Mouse (Mus musculus) thymus, postnatal 10 days (tissue): ENCODE data around the gene Fzr1.

ENCODE experiments used
- DNase-seq, 2 experiments: peaks; one replicate each; pipeline ENCODE4 v3.0.0; 2021; ENCODE audit warnings: low spot score in 2 of 2

The Fzr1 gene

GRCm38 (mm10) chr10:81402227-81402765 lies 24.0 kb upstream of the Fzr1 start:
- no peak for DNase-seq

DNA sequence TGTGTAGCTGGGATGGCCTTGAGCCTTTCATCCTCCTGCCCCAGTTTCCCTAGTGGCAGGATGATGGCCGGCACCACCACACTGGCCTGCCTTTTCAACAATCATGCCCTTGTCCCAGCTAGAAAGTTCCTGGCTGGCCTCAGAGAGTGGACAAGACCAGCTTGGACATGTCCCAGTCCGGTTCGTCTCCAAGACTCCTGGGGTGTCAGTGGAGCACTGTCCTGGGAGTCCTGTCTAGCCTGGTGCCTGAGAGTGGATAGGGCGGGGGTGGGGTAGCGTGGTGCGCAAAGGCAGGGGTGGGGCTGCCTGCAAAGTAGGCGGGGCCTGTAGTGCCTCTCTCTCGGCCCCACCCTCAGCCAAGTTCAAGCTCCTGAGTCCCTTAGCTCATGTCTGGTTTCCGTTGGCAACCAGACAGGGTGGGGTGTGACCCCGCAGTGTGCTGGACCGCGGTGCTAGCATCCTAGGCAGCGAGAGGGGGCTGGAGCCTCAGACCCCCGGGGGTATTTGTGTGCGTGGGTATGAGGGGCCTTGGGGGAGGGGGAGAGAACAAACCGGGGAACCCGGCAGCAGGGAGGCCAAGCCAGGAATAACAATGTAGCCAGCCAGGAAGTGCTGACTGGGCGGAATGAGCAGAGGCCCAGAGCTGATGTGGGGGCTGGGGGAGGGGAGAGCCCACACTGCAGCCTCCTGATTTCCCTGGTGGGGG lies 23.4 kb upstream of the Fzr1 start:
- no peak for DNase-seq

DNA sequence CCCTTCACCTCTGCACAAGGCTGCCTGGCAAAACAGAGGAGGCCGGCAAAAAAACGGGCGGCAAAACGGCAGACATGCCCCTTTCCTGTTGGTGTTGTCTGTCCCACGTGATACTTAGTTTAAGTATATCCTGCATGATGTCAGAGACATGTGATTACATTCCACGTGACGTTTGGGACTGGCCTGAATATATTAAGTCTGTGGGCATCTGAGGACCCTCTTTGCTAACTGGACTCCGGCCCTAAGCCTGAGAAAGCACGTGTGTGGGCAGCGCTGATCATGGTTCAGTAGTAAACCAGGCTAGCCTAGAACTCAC lies 22.8 kb upstream of the Fzr1 start:
- DNase-seq: no peak

- no peak for DNase-seq
Measured at GRCm38 (mm10) chr10:81400371-81401204, 22.3 kb upstream of the Fzr1 start.

DNA sequence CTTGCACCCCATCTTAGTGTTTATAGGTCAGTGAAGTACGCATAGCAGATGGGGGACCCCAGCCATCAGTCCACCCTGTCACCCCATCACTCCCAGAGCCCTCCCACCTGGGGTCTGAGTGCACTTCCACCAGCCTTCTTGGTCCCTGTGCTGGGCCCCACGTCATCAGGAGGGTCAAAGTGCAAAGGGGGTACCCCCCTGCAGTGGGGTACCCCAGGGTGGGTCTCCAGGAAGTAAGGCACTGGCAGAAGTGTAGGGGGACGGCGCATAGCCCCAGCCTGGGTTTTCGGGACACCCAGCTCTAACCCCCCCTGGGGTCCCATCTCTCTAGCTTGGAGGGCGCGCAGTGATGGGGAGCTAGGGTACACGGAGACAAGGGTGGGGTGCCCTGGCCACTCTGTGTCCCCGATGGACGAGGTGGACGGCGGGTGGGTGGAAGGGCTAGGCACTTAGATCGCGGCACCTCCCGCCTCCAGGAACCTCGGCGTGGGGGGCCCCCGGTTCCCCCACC lies 21.5 kb upstream of the Fzr1 start:
- DNase-seq: no peak

- no peak for DNase-seq
Measured at GRCm38 (mm10) chr10:81399296-81399695, 21.0 kb upstream of the Fzr1 start.

GRCm38 (mm10) chr10:81396749-81397148 lies 18.4 kb upstream of the Fzr1 start:
- DNase-seq: no peak

- no peak for DNase-seq
Measured at GRCm38 (mm10) chr10:81395865-81396264, 17.5 kb upstream of the Fzr1 start.

GRCm38 (mm10) chr10:81395127-81395526 lies 16.8 kb upstream of the Fzr1 start:
- DNase-seq: peak; percentile 48 to 75

GRCm38 (mm10) chr10:81393456-81394063 lies 15.2 kb upstream of the Fzr1 start:
- DNase-seq: peak in 1 of 2 experiments; percentile 54

- DNase-seq: no peak
Measured at GRCm38 (mm10) chr10:81392781-81393185, 14.5 kb upstream of the Fzr1 start, which contains the start of gene Smim24. Smim24 (plus strand) TSS chr10:81393051.

DNA sequence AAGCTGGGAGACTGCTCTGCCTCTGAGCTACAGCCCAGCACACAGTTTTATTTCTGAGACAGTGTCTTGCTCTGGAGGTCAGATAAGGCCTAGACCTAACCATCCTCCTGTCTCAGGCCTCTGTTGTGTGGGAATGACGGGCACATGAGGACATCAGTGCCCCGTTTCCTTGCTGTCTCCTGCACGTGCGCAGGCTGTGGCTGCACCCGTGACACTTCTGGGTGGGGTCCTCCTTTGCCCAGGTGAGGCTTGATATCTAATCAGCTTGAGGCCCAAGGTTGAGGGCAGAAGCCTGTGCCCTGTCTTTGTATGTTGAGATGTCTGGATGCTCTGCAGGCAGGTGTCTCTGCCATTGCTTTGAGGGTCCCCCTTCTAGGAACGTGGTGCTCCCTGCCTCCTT lies 14.0 kb upstream of the Fzr1 start:
- DNase-seq: no peak

- no peak for DNase-seq
Measured at GRCm38 (mm10) chr10:81390678-81390965, 12.3 kb upstream of the Fzr1 start.

- DNase-seq: peak; percentile 48 to 75
Measured at GRCm38 (mm10) chr10:81389801-81390677, 11.7 kb upstream of the Fzr1 start.

DNA sequence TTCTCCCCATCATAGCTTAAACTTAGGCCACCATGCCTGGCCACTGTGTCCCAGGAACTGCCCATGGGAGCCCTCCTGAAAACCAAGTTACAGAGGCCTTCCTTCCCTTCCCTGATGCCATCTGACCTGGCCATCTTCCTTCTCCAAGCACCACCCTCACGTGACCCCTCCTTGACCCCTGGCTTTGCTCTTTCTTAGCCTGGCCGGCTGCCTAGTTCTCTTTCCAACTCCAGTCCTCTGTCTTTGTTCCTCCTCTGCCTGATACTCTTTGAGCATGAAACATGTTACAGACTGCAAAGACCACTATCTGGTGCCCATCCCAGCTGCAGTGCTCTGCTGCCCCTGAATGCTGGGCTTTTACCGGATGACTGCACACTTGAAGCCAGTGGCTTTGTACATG lies 11.1 kb upstream of the Fzr1 start:
- no peak for DNase-seq

GRCm38 (mm10) chr10:81388505-81389055 lies 10.3 kb upstream of the Fzr1 start, which contains the start of gene Gm48552:
Gm48552 (plus strand) TSS chr10:81389005.
- no peak for DNase-seq

DNA sequence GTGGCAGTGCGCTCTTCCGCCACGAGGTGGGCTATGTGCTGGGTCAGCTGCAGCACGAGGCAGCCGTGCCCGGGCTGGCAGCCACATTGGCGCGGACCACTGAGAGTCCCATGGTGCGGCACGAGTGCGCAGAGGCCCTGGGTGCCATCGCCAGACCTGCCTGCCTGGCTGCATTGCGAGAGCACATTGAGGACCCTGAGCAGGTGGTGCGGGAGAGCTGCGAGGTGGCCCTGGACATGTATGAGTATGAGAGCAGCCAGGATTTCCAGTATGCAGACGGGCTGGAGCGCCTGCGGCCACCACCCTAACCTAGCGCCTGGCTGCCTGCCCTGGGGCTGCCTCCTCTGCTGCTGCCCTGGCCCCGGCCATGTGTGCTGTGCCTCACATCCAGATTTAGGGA lies 9.4 kb upstream of the Fzr1 start:
- DNase-seq: no peak

DNA sequence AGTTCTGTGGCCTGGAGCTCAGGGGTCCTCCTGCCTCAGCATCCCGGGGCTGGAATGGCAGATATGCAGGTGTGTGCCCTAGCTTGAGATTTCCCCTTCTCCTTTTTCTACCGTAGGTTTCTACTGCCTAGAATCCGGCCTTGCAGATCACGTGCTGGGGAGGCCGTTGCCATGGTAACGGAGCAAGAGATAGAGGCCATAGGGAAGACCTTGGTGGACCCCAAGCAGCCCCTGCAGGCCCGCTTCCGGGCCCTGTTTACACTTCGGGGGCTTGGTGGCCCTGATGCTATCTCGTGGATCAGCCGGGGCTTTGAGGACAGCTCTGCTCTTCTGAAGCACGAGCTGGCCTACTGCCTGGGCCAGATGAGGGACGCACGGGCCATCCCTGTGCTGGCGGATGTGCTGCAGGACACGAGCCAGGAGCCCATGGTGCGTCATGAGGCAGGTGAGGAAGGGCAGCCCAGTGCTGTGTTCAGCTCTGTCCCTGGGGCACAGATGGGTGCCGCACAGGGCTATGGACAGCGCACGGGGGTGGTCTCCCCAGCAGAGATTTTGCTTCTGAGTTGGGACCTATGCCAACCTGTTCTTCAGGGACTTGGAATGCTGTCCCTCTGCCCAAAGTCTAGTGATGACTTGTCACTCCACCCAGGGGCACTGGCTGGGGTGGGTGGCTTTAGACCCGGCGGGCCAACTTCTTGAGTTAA lies 7.4 kb upstream of the Fzr1 start:
- no peak for DNase-seq

DNA sequence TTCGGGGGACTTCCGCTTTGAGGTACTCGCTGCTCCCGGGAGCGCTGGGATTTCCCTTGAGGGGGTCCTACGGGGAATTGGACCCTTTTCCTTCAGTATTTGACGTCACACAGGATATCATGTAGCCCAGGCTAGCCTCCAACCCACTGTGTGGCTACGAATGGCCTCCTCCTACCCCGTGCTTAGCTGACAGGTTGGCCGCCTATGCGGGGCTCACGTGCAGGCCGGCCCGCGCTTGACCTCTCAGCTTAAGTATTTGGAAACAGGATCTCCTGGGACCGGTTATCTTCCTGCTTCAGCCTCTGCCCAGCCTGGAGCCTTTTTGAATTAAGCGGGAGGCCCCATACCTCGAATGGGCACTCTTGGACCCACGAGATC lies 6.3 kb upstream of the Fzr1 start:
- no peak for DNase-seq

GRCm38 (mm10) chr10:81383802-81384604 lies 5.7 kb upstream of the Fzr1 start, which contains the start of the genes Dohh and Gm48551:
Dohh (plus strand) TSS chr10:81384428.
Gm48551 (plus strand) TSS chr10:81384466.
- peak; percentile 95 to 99 for DNase-seq
